Mouse (Mus musculus) kidney, postnatal 14 days (tissue): ENCODE measurements at regions not wholly inside any gene's neighbourhood (a gene's known extent, or its start where the extent isn't known, plus 50 kb on each side); places are given as distances from the start of the nearest gene placed in this dataset.
A peak's percentile ranks its signal among the peaks of the same experiment; 100 is the strongest.

ENCODE experiments used
- DNase-seq: peaks from one replicate; pipeline ENCODE4 v3.0.0; 2022; ENCODE audit warnings: mixed read lengths

DNA sequence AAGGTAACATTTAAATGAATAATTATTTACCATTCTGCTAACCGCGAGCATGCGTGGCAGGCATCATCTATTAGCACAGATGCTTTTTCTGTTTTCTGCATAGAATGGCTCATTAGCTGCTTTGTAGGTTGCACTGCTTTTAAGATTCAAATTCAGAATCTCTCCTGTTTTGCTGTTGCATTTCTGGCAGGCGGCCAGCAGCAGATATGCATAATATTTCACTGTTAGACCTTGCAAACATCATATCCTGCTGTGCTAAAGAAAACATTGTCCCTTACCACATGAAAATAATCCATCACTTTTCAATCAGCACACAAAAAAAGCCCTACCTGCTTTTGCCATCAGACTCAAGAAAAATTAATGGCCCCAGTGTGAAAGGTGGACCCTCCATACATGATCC, 202.8 kb upstream of the Etaa1 start:
- DNase-seq, result no peak

GRCm38 (mm10) chr11:18151788-18152563, 198.3 kb upstream of the Etaa1 start:
- peak; percentile 72 for DNase-seq

DNA sequence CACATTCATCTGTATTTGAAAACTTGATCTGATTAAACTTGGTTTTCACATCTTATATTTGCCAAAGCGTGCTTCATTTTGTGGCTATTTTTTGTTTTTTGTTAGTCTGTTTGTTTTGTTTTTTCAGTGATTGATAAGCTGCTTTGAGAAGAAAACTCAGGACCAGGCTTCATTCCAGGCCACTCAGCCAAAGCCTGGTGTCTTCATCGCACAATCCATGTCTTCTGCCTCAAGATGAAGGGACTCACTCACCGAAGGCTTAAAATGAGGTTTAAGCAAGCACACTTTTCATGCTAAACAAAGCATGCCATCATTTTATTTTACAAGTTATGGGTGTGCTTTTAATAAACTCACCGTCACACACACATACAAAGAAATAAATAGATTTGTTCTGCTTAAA, 197.7 kb upstream of the Etaa1 start:
- no peak for DNase-seq

- DNase-seq, result no peak
Observed at GRCm38 (mm10) chr11:18127488-18127887, 173.8 kb upstream of the Etaa1 start.

- no peak for DNase-seq
Observed at GRCm38 (mm10) chr11:18123031-18123430, 169.4 kb upstream of the Etaa1 start.

DNA sequence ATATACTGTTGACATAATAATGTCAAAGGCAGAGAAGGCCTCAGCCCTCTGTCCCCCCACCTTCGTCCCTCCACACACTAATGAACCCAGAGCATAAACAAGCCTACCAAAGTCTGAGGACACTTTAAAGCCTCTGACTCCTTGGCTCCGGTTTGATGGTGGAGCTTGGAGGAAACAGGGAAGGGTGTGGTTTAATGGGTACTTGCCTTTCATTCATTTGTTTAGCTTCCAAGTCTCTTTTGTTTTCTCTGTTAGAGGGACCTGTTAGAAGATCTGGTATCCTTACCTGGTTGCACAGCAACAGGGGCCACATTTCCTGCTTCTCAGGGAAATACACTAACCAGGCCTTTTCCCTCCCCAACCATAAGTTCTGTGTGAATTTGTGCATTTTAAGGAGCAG, 168.9 kb upstream of the Etaa1 start:
- DNase-seq, result no peak

GRCm38 (mm10) chr11:18115693-18116450, 162.2 kb upstream of the Etaa1 start:
- DNase-seq, result peak; percentile 4

DNA sequence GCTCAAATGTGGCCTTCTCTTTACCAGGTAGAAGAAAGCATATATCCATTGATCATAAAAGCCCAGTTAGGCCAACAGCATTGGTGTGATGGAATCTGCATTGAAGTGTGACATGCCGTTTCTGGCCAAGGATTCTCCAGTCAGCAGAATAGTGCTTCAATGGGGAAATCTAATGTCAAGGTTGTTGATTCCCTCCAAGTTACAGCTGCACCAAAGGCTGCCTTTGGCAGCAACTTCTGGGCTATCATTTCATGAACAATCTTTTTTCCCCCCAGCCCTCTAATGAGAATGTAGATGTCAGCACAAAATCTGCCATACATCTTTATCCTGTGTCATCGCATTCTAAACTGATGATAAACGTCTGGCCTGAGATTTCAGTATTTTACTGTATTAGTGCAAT, 149.2 kb upstream of the Etaa1 start:
- no peak for DNase-seq

GRCm38 (mm10) chr11:18075840-18076435, 122.3 kb upstream of the Etaa1 start:
- DNase-seq, result no peak

- DNase-seq, result no peak
Observed at GRCm38 (mm10) chr11:18070586-18071306, 117.1 kb upstream of the Etaa1 start.

GRCm38 (mm10) chr11:18070032-18070374, 116.3 kb upstream of the Etaa1 start:
- no peak for DNase-seq

DNA sequence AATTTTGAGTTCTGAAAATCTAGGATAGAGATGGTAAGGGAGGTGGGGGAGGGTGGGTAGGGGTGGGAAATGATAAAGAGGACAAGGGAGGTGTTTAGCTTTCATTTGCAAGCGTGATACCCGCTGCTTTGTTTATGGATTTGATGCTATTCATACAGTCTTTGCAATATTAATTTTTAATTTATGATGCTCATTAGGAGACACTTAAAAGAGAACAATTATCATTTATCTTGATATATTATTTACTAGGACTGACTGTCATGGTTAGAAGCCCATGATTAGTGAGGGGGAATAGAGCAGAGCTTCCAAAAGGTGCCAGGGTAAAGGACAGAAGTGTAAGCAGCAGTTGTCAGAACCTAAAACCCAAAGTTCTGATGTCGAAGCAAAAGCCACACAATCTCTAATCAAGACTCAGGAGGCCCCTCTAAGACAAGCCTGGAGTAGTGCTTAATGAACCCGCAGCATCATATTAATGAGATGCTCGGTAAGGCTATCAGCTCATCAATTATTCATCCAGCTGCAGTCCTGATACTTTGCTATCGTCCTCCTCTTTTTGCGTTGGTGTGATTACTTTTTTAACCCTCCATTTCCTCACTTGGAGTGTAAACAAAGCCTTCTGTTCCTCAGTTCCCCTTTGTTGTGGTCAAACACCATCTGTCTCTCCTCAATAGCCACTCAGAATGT, 115.8 kb upstream of the Etaa1 start:
- DNase-seq, result no peak

DNA sequence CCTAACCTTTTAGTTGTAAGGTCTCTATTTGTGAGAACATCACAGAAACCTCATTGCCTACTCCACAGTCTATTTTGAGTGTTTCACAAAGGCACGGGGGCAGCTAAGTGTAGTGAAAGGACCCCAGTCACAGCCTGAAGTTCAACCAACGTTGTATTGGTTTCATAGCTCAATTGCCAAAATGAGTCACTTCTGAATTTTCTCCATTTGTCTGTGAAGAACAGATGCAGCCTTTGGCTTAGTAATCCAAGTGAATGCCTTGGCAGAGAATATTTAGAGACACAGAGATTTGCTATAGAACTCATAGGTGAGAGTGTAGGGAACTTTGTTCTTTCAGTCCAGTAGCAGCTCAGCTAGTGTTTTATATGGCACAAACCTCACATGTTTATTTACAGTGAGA, 114.4 kb upstream of the Etaa1 start:
- DNase-seq, result no peak

DNA sequence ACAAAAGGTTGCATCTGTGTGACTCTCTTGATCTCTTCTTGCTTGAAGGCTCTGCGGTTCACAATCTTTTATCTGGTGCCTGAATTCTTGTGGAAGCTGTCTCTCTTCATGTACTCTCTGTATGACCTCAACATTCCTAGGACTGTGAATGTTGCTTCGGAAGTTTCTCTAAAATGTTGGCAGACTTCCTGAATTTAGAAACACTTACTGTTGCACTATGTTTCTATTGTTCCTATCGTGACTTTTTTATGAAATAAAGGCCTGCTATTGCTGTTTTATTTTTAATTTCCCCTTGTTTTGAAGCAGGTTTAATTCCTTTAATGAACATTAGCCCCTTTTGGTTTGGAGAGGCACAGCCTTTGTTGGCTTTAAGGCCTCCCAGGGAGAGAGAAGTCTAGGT, 114.0 kb upstream of the Etaa1 start:
- DNase-seq, result peak; percentile 2

- DNase-seq, result no peak
Observed at GRCm38 (mm10) chr11:18041589-18041988, 87.9 kb upstream of the Etaa1 start.

- no peak for DNase-seq
Observed at GRCm38 (mm10) chr11:18031049-18031448, 77.4 kb upstream of the Etaa1 start.

GRCm38 (mm10) chr11:18022065-18022464, 68.4 kb upstream of the Etaa1 start:
- no peak for DNase-seq

DNA sequence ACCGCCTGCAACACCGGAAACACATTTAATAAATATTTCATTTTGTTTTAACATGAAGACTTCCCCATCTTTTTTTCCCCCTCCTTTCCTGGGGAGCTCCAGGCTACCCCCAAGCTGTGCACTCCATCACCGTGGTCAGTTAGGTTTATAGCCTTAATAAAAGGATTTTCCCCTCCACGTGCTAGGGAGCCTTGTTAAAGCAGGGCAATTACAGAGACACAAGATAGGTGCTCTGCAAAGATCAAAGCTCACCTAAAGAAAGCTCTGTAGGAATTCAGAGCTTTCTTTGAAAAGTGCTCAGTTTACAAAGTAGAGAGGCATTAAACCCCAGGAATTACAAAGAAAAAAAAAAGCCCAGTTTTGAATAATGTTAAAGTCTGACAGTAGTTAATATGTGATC, 61.6 kb upstream of the Etaa1 start:
- DNase-seq, result no peak

- no peak for DNase-seq
Observed at GRCm38 (mm10) chr11:18014610-18015009, 60.9 kb upstream of the Etaa1 start.

- DNase-seq, result no peak
Observed at GRCm38 (mm10) chr11:18012085-18012484, 58.4 kb upstream of the Etaa1 start.

- peak; percentile 66 for DNase-seq
Observed at GRCm38 (mm10) chr11:18011101-18011733, 57.5 kb upstream of the Etaa1 start.

- DNase-seq, result no peak
Observed at GRCm38 (mm10) chr11:18008140-18008539, 54.5 kb upstream of the Etaa1 start.
